Mouse (Mus musculus) limb, embryonic 14.5 days (tissue): ENCODE data around the gene Ulk4. TPM values are rescaled to one million over a fixed set of nuclear protein-coding genes. Genes with fewer than 3 reads are reported as not detected.

Experiments
- ATAC-seq: fragments of 200-750 bp; cut with Nextera tagmentation; 2 replicates; pipeline ENCODE4 v1.8.0; 2017; ENCODE audit warnings: low read depth, moderate number of reproducible peaks, moderate TSS enrichment; ENCODE audit not compliant: low FRiP score
- DNase-seq: peaks from one replicate; pipeline ENCODE4 v3.0.0-alpha.2; 2015; ENCODE audit warnings: low spot score
- H3K27ac ChIP-seq: fragments of 300-500 bp; sonication (generic); replicated peaks from 2 replicates; pipeline ENCODE4 v1.5.1; 2014; ENCODE audit warnings: low read depth, mild to moderate bottlenecking, low read length, moderate library complexity, mixed read lengths
- H3K27me3 ChIP-seq: fragments of 300-500 bp; sonication (generic); 2 replicates; pipeline ENCODE4 v1.6.1; 2014; ENCODE audit warnings: low read length, mixed read lengths; ENCODE audit not compliant: control insufficient read depth, insufficient read depth
- H3K36me3 ChIP-seq: fragments of 300-500 bp; sonication (generic); 2 replicates; pipeline ENCODE4 v1.6.1; 2014; ENCODE audit warnings: mild to moderate bottlenecking, low read length, moderate library complexity, mixed read lengths; ENCODE audit not compliant: control insufficient read depth, insufficient read depth
- H3K4me1 ChIP-seq: fragments of 300-500 bp; sonication (generic); 2 replicates; pipeline ENCODE4 v1.6.1; 2014; ENCODE audit warnings: antibody characterized with exemption, low read length, mixed read lengths; ENCODE audit not compliant: control insufficient read depth, insufficient read depth
- H3K4me2 ChIP-seq: fragments of 300-500 bp; sonication (generic); replicated peaks from 2 replicates; pipeline ENCODE4 v1.6.1; 2014; ENCODE audit warnings: low read depth, mild to moderate bottlenecking, low read length, moderate library complexity; ENCODE audit not compliant: severe bottlenecking
- H3K4me3 ChIP-seq: fragments of 300-500 bp; sonication (generic); replicated peaks from 2 replicates; pipeline ENCODE4 v1.5.1; 2014; ENCODE audit warnings: low read length
- H3K9ac ChIP-seq: fragments of 300-500 bp; sonication (generic); 2 replicates; pipeline ENCODE4 v1.6.1; 2014; ENCODE audit warnings: mild to moderate bottlenecking, low read depth, low read length, moderate library complexity; ENCODE audit not compliant: severe bottlenecking
- H3K9me3 ChIP-seq: fragments of 300-500 bp; sonication (generic); 2 replicates; pipeline ENCODE4 v1.6.1; 2016; ENCODE audit warnings: low read length; ENCODE audit not compliant: control insufficient read depth
- POLR2A ChIP-seq: fragments of 200-500 bp; IDR thresholded peaks from 2 replicates; pipeline ENCODE4 v1.8.0; 2012; ENCODE audit warnings: inconsistent platforms, mild to moderate bottlenecking, moderate library complexity, borderline replicate concordance; ENCODE audit not compliant: insufficient read depth, insufficient read length; ENCODE audit errors: extremely low read depth
- WGBS: fragments of 180-500 bp; shearing (Covaris S2); extraction: QIAGEN DNeasy Blood & Tissue Kit; methylation state at CpG from one replicate; pipeline ENCODE4 v1.1.7; 2014; 5-methylcytosine and 5-hydroxymethylcytosine counted together
- polyA plus RNA-seq, 2 experiments: library from polyadenylated mRNA; depleted of rRNA in 1 of 2; stranded (reverse) in 1 of 2; unstranded in 1 of 2; fragments of >200 nt; fragmentation: Nextera tagmentation in 1 of 2; extraction: Ambion mirVana in 1 of 2; gene quantifications; 2 replicates each; pipeline versions ENCODE4 v1.2.1 to v1.2.3; 2012 to 2014

Gene Ulk4
- polyA plus RNA-seq, 2 experiments = 6.4 to 123 TPM

DNA sequence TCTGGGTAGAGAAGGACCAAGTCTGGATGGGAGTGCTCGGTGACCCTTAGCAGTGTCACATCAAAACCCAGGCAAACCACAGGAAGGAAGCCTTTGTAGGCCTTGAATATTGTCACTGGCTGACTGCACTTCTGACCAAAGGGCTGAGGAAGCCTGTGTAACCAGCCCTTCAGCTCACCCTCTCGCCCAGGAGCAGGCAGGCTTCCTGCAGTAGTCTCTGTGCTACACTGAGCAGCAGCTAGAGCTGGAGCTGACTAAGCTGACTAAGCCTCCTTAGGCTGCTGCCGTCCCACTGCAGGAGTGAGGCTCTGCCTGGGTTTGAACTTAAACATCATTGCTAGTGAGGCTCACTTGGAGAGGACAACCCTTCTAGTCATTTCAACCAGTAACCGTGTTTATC, 316.4 kb downstream of the Ulk4 start:
- Histone ChIP-seq H3K4me2 (no peak overlapping the region), H3K27ac (no peak overlapping the region), H3K9me3 (no peaks in the 10 kb centered on the region), H3K9ac (no peak overlapping the region), H3K36me3 (peaks cover 98% of the 10 kb centered on the region), H3K27me3 (no peaks in the 10 kb centered on the region), H3K4me3 (no peak overlapping the region), H3K4me1 (0 out of 2 replicates have a peak, but pooled peaks cover 2% of the 10 kb centered on the region)
- TF ChIP-seq POLR2A = no peak
- ATAC-seq (no peak), DNase-seq (no peak)
- 78% methylated on average over 4 of the region's 4 CpGs for WGBS

GRCm38 (mm10) chr9:120959225-120959624, 317.8 kb downstream of the Ulk4 start:
- H3K36me3 ChIP-seq = peaks cover 98% of the 10 kb centered on the region
- ATAC-seq (no peak), DNase-seq (no peak)
- 76% methylated on average over 4 of the region's 4 CpGs for WGBS
- TF ChIP-seq POLR2A = no peak
- H3K4me3 ChIP-seq = no peak overlapping the region
- H3K9ac ChIP-seq = no peak overlapping the region
- H3K9me3 ChIP-seq = no peaks in the 10 kb centered on the region
- 0 out of 2 replicates have a peak, but pooled peaks cover 2% of the 10 kb centered on the region for H3K4me1 ChIP-seq
- H3K27ac ChIP-seq = no peak overlapping the region
- H3K4me2 ChIP-seq = no peak overlapping the region
- H3K27me3 ChIP-seq = no peaks in the 10 kb centered on the region

GRCm38 (mm10) chr9:120958560-120958959, 318.4 kb downstream of the Ulk4 start:
- no peak overlapping the region for H3K9ac ChIP-seq
- no peak for TF ChIP-seq POLR2A
- no peaks in the 10 kb centered on the region for H3K27me3 ChIP-seq
- ATAC-seq (no peak), DNase-seq (no peak)
- no peak overlapping the region for H3K4me2 ChIP-seq
- 0 out of 2 replicates have a peak, but pooled peaks cover 2% of the 10 kb centered on the region for H3K4me1 ChIP-seq
- H3K9me3 ChIP-seq = no peaks in the 10 kb centered on the region
- H3K36me3 ChIP-seq = peaks cover 98% of the 10 kb centered on the region
- no peak overlapping the region for H3K4me3 ChIP-seq
- 77% methylated on average over 6 of the region's 6 CpGs for WGBS
- no peak overlapping the region for H3K27ac ChIP-seq

DNA sequence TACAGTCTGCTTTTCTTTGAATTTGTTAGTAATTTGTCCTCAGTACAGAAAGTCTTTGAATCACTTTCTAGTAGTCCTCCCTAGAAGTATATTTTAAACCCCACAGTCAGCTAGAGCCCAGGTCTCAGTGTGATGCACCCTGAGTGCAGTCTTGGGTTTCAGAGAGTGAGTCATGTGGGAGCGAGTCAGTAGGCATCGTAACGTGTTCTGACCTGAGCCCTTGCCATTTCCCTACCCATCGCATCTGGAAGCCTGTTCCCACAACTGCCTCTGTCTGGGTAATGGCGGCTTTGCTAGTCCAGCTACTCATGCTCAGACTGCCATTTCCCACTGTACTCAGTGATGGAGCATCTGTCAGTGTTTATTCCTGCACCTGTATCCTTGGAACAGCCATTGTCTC, 318.9 kb downstream of the Ulk4 start:
- Histone ChIP-seq H3K9ac (no peak overlapping the region), H3K4me2 (no peak overlapping the region), H3K27ac (no peak overlapping the region), H3K9me3 (no peaks in the 10 kb centered on the region), H3K4me3 (no peak overlapping the region), H3K27me3 (no peaks in the 10 kb centered on the region), H3K4me1 (0 out of 2 replicates have a peak, but pooled peaks cover 1% of the 10 kb centered on the region), H3K36me3 (peaks cover 100% of the 10 kb centered on the region)
- no peak for ATAC-seq
- WGBS = 83% methylated on average over 5 of the region's 5 CpGs
- TF ChIP-seq POLR2A = no peak
- DNase-seq = no peak

DNA sequence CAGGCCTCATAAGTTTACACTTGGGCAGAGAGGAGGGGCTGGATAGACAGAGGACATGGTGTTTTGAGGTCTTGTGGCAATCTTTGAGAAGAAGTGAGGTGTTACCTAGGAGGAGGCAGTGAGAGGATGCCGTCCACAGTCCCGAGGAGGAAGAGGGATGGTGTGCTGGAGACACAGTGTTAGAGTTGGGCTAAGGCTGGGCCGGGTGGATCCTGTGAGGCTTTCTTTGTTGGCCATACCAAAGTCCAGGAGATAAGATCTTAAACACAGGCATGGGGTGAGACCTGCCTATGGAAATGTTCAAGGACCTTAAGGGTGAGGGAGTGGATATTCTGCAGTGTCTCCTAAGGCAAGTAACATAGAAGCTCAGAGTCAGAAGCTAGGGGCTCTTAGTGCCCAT, 325.1 kb downstream of the Ulk4 start:
- TF ChIP-seq POLR2A = no peak
- no peak for ATAC-seq
- 93% methylated on average over 3 of the region's 3 CpGs for WGBS
- no peak overlapping the region for H3K4me2 ChIP-seq
- H3K9me3 ChIP-seq = no peaks in the 10 kb centered on the region
- no peak overlapping the region for H3K9ac ChIP-seq
- H3K4me3 ChIP-seq = no peak overlapping the region
- peaks cover 71% of the 10 kb centered on the region for H3K36me3 ChIP-seq
- H3K27me3 ChIP-seq = no peaks in the 10 kb centered on the region
- DNase-seq = no peak
- H3K27ac ChIP-seq = no peak overlapping the region
- H3K4me1 ChIP-seq = peaks cover 18% of the 10 kb centered on the region

GRCm38 (mm10) chr9:120950761-120951160, 326.2 kb downstream of the Ulk4 start:
- no peak for TF ChIP-seq POLR2A
- peaks cover 23% of the 10 kb centered on the region for H3K4me1 ChIP-seq
- H3K4me3 ChIP-seq = no peak overlapping the region
- no peaks in the 10 kb centered on the region for H3K27me3 ChIP-seq
- no peak for ATAC-seq
- no peak overlapping the region for H3K27ac ChIP-seq
- no peaks in the 10 kb centered on the region for H3K9me3 ChIP-seq
- H3K4me2 ChIP-seq = no peak overlapping the region
- H3K9ac ChIP-seq = no peak overlapping the region
- WGBS = 93% methylated on average over 12 of the region's 12 CpGs
- peaks cover 59% of the 10 kb centered on the region for H3K36me3 ChIP-seq
- DNase-seq = no peak
